Mouse (Mus musculus): ENCODE measurements around the gene Snd1. TPM values are rescaled to one million over a fixed set of nuclear protein-coding genes. Genes with fewer than 3 reads are reported as not detected.

Gene Snd1
- 10 to 100 TPM; 80.5 to 88.1 TPM for total RNA-seq (2021)

DNA sequence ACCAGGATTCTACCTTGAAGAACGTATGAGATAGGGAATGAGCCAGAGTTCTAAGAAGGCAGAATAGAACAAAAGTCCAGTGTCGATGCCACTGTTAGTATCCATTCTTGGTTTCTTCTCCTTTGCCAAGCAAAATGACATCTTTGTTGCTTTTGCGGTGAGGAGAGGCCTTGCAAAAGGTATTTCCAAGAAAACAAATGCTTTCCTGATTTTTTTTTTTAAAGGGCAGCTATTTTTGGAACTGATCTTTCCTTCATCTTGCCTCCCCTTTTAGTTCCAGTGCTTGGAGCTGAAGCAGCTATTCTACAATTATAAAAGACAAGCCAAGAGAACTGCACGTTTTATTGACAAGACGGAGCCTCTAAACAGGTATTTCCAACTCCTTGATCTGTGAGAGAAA lies at the start of gene Snd1:
Gene Snd1, plus strand, starts transcription at position 301 of the 400 bp plus-strand sequence.
- no peak for DNase-seq (ENCODE audit: low spot score in 2 of 2)
- intact Hi-C loops (cut with DNase I): no loop called here

DNA sequence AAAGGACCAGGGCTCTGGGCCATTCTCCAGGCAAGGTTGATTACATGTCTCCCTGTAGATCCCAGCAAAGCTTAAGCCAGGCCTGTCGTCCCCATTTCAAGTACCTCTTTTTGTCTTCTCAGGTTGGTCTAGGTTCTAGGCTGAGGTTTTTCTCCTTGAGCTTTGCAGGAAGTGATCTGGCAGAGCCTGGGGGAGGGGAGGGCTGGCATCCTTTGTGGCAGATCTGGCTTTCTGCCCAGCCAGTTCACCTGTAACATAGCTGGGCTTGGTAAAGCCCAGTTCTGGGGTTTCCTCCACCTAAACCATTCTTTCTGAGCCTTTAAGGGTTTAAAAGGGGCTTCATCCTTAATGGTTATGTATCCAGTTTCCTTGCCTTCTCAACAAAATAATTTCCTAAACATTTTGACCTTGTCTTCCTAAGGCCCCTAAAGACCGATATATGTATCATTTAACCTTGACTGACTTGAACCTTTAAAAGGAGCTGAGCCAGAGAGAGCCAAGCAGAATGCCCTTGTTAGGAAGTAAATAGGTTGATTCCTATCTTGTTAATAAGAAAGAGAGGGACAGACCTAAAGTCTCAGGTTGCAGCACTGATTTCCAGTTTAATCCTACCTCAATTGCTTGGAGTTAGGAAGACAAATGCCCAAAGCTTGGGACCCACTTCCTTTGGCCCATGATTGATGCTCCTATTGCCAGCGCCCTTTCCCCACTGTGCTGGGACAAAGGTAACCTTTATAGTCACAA lies 47.7 kb upstream of the Snd1 start, which contains the start of gene Fscn3:
Gene Fscn3, plus strand, starts transcription at position 694 of the 744 bp plus-strand sequence.
- no peak for DNase-seq (ENCODE audit: low spot score in 2 of 2)
- intact Hi-C loops (cut with DNase I): loop anchor here (10.0 kb wide), 1 partner anchor 598 kb away; no protein-coding TSS in a partner anchor

DNA sequence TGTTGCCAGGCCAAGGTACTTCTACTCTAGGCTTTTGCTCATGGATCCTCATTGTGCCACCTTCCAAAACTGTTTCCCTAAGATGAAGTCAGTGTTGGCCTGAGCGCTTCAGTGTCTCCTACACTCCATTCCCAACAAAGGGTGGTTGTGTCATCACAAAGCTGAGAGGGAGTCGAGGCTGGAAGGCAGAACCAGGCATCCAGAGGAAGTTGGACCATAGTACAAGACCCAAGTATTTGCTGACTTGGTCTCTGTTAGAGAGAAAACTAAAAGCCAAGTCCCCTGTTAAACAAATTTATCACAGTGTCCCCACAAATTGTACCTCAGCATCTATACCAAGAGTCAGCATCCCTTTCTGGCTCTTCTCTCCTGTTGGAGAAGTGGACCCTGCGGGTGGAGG lies 46.6 kb upstream of the Snd1 start, which contains the start of gene Gcc1:
Gene Gcc1, minus strand, starts transcription at position 101 of the 400 bp plus-strand sequence.
- DNase-seq (ENCODE audit: low spot score in 2 of 2): no peak
- intact Hi-C loops (cut with DNase I): loop anchor here (10.0 kb wide), 1 partner anchor 597 kb away; no protein-coding TSS in a partner anchor

DNA sequence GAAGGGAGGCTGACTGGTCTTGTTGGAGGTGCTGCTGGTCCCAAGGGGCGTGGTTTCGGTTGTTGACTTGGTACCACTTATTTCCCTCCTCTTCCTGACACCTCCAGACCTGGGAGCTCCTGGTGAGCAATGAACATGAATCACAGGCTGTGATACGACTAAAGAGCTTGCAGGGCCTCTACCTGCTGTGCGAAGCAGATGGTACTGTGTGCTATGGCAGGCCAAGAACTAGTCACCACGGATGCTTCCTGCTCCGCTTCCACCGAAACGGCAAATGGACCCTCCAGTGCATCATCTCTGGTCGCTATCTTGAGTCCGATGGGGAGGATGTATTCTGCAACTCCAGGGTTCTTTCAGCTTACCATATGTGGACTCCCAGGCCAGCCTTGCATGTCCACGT lies 45.1 kb upstream of the Snd1 start:
- no peak for DNase-seq (ENCODE audit: low spot score in 2 of 2)
- intact Hi-C loops (cut with DNase I): loop anchor here (10.0 kb wide), 1 partner anchor 595 kb away; no protein-coding TSS in a partner anchor

DNA sequence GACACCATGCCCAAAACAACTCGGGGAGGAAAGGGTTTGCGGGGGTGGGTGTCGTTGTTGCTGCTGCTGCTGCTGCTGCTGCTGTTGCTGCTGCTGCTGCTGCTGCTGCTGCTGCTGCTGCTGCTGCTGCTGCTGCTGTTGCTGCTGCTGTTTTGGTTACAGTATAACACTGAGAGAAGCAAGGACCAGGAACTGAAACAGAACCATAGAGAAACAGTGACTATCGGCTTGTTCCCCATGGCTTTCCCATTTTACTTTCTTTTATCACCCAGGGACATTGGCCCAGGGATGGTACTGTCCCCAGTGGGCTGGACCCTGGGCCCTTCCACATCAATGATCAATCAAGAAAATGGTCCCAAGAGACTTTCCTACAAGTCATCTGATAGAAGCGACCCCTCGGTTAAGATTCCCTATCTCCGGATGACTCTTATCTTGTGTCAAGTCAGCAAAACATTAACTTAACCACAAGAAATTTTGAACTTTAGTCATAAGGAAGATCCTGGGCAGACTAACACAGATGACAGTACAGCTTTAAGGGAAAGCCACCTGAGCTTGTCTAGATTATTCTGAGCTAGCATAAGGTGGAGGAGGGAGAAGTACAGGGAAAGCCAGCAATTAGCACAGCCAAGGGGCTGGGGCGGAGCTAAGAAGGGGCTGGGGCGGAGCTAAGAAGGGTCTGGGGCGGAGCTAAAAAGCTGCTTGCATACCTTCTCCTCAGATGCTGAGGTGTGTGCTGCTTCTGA lies 44.0 kb upstream of the Snd1 start:
- intact Hi-C loops (cut with DNase I): no loop called here

DNA sequence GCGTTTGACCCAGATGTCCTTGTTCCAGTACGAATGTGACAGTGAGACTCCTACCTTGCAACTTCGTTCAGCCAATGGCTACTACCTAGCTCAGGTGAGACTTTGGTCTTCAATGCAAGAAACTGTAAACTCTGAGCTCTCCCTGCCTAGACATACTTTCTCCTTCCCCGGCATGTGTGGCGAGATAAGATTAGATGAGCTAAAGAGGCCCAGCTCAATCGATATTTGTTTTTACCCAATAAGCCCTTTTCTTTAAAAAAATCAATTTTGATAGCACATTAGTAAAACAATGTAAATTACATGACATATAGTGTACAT lies 43.4 kb upstream of the Snd1 start:
- intact Hi-C loops (cut with DNase I): no loop called here
- DNase-seq (ENCODE audit: low spot score in 2 of 2): no peak

More for the DNA sequence above, 44.0 kb upstream of the Snd1 start:
- no peak for DNase-seq (ENCODE audit: low spot score in 2 of 2)

DNA sequence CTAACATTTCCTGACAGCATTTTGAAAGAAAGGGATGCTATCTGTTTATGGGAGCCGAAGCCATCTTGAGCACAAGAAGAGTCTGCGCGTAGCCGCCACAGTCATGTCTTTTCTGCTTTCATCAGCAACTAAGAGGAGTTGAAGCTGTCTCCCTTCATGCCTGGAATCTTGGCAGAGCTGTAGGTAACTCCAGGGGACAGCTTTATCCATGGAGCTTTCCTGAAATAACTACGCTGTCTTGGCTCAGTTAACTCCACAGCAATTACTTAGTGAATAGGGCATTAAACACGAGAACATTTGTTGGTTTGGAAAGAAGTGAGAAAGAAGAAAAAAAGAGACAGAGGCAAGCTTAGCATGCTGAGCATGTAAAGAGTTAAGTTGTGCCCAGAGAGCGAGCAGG lies 27.0 kb upstream of the Snd1 start:
- peak in 1 of 2 experiments; percentile 11 for DNase-seq (ENCODE audit: low spot score in 2 of 2)
- intact Hi-C loops (cut with DNase I): no loop called here

DNA sequence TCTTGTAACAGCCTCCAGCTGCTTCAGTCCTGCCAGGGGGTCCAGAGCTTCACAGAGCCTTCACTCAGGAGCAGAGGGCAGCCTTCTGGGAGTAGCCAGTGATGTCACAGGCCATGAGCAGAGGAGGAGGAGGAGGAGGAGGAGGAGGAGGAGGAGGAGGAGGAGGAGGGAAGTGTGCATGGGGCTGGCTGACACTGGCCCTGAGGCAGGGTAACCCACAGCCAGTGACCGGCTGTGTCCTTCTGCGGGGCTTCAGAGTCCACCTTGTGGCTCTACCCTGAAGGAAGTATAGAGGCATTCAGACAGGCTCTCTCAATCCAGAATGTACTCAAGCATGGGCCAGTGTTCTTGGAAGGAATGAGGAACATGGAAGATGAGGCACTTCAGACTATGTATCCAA lies 25.7 kb upstream of the Snd1 start, which contains the start of gene Pax4:
Gene Pax4, minus strand, starts transcription at position 101 of the 400 bp plus-strand sequence.
- intact Hi-C loops (cut with DNase I): no loop called here
- DNase-seq (ENCODE audit: low spot score in 2 of 2): no peak

DNA sequence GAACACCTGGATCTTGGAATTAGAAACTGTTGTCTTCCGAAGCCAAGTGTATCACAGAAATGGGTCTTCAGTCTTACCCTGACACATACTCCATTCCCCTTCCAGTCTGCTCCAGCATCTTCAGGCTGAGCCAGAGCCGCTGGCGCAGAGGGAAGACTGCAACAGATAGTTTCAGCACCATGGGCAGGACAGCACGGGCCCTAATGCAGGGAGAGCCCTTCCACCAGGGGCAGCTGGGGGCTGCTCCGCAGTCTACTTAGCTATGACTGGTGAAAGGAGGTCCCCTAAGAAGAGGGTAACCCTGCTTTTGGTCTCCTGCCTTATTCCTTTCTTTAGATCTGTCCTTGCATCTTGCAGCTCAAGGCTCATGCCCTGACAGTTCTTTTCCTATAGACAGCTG lies 24.5 kb upstream of the Snd1 start:
- DNase-seq (ENCODE audit: low spot score in 2 of 2): no peak
- intact Hi-C loops (cut with DNase I): no loop called here

DNA sequence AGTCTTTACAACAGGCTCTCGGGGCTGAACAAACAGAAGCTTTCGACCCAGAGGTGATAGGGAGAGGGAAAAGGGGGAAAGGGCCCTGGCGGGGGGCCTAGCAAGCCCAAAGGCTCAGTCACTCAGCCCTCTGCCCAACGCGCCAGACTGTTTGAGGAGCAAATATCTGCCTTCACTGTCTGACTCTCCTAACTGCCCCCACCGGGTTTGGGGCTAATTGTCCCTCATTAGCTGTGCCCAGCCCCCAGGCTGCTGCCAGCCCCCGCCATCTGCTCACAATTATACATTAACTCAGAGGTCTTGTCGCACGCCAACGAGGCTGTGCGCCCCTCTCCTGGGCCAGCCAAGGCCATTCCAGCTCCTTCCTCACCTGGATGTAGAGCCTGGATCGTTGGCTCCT lies 24.0 kb upstream of the Snd1 start:
- DNase-seq (ENCODE audit: low spot score in 2 of 2): no peak
- intact Hi-C loops (cut with DNase I): no loop called here

DNA sequence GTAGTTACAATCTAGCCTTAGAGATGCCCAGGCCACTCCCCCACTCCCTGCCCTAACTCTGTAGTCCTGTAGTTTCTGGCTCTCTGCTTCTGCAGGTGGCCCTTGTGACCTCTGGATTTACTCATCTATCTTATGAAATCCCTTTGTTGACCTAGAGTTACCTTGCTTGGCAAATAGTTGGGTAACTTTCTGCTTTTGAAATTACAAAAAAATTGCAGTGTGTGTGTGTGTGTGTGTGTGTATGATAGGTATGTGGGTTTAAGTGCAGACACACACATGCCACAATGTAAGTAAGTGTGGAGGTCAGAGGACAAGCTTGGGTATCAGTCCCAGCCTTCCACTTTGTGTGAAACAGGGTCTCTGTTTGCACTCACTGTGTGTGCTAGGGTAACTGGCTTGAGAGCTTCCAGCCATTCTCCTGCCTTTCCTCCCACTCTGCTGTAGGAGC lies 15.7 kb upstream of the Snd1 start:
- intact Hi-C loops (cut with DNase I): no loop called here

DNA sequence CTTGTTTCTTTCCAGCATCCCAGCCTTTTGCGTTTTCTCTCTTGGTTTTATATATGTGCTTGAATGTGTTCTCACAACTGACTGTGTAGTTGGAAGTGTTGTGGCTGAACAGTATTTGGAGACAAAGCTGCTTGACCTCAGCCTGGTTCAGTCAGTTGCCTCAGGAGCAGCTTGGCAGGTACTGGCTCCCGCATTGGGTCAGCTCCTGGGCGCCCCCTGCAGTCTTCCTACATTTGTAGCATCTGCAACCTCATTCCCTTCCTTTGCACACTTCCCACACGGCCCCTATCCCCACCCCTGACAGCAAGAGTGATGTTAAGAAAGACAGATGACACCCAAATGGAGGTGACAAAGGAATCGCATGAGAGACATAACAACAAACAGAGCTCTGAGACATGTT lies 14.4 kb upstream of the Snd1 start:
- peak; percentile 44 to 59 for DNase-seq (ENCODE audit: low spot score in 2 of 2)
- intact Hi-C loops (cut with DNase I): no loop called here

More for the DNA sequence above, 15.7 kb upstream of the Snd1 start:
- DNase-seq (ENCODE audit: low spot score in 2 of 2): no peak

DNA sequence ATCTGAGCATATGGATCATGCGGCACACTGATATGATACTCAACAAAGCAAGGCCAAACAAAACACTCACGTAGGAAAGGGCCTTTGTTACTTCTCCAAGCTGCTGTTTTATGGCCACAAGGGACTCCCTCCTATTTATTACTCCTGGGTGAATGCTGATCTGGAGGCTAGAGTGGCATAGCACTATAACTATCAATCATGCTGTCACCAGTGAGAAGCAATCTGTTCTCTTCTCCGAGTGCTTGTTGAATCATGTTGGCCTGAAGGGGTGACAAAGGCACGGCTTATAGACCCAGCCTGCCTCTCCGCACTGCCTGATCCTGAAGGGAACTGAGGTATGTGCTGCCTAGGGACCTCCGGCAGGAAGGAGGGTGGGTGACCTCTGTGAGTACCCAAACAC lies 10.3 kb upstream of the Snd1 start:
- no peak for DNase-seq (ENCODE audit: low spot score in 2 of 2)
- intact Hi-C loops (cut with DNase I): no loop called here

DNA sequence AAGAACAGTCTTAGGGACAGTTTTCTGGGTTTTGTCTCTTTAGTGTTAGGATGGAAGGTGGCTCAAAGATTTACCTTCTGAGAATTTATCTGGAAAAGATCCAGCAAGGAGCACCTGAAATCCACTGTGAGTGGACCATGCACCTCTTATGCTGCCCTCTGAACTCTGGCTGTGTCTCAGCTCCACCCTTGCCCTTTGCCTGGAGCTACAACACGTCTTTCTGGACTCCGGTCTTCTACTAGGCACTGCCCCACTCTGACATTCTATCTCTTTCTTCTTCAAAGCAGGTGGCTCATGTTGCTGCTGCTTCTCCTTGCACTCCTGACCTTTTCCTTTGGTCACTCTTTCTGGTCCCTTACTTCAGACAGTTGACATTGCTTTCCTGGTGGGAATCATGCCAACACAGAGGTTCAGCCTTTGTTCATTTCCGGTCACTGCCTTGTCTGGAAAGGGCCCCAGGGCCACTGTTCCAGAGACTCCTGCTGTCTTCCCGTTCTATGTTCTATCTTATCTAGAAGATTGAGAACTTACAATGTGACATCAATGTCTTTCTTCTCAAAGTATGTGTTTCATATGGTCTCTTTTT lies 4.8 kb upstream of the Snd1 start:
- intact Hi-C loops (cut with DNase I): no loop called here
- DNase-seq (ENCODE audit: low spot score in 2 of 2): no peak

DNA sequence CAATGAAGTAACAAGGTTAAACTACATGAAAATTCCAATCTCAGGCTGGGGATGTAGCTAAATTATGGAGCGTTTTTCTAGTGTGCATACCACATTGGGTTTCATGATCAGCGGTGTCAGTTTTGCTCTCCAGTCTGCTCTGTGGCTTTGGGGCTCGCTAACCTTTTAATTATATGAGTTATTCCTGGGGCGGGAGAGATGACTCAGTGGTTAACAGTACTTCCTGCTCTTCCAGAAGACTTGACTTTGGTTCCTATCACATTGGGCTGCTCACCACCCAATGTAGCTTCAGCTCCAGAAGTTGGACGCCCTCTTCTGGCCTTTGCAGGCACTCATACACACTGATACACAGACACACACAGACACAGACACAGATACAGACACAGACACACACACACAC lies 4.3 kb upstream of the Snd1 start:
- no peak for DNase-seq (ENCODE audit: low spot score in 2 of 2)
- intact Hi-C loops (cut with DNase I): no loop called here

DNA sequence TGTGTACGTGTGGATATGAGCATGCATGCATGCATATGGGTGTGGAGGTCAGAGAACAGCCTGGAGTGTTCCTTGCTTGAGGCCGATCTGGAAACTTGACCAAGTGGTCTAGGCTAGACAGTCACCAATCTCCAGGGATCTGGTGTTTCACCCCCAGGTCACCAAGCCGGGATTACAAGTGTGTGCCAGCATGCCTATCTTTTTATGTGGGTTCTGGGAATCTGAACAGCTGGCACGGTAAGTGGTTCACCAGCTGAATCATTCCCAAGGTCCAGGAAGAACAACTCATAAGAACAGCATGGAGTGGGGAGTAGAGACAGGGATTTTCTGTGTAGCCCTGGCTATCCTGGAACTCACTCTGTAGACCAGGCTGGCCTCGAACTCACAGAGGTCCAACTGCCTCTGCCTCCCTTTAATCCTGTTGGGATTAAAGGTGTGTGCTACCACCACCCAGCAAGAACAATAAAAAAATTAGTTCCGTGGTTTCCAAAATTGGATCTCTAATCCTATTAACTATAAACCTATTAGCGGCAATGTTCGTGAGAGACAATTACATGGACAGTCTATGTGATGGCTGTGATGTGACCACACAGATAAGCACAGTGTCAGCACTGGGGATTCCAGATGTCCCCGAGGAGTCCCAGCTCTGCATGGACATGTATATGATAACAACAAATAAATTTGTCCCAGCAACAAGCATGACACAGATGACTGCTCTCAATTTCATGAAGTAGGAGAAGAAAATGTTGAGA lies 3.5 kb upstream of the Snd1 start:
- intact Hi-C loops (cut with DNase I): no loop called here

DNA sequence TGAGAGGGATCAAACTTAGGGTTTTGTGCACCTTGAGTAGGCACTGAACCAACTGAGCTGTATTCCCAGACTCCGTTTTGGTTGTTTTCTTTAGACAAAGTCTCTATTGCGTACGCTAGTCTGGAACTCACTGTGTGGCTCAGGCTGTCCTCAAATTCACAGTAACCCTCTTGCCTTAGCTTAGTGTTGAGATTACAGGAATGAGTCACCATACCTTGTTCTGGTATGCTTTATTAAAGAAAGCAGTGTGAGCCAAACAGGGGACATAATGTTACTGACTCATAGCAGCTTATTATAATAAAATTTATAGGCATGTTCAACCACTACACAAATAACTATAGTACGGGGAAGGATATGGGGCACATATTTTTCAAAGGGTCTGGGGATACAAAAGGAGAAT lies 728 bp upstream of the Snd1 start:
- intact Hi-C loops (cut with DNase I): no loop called here

More for the DNA sequence above, 3.5 kb upstream of the Snd1 start:
- no peak for DNase-seq (ENCODE audit: low spot score in 2 of 2)

DNA sequence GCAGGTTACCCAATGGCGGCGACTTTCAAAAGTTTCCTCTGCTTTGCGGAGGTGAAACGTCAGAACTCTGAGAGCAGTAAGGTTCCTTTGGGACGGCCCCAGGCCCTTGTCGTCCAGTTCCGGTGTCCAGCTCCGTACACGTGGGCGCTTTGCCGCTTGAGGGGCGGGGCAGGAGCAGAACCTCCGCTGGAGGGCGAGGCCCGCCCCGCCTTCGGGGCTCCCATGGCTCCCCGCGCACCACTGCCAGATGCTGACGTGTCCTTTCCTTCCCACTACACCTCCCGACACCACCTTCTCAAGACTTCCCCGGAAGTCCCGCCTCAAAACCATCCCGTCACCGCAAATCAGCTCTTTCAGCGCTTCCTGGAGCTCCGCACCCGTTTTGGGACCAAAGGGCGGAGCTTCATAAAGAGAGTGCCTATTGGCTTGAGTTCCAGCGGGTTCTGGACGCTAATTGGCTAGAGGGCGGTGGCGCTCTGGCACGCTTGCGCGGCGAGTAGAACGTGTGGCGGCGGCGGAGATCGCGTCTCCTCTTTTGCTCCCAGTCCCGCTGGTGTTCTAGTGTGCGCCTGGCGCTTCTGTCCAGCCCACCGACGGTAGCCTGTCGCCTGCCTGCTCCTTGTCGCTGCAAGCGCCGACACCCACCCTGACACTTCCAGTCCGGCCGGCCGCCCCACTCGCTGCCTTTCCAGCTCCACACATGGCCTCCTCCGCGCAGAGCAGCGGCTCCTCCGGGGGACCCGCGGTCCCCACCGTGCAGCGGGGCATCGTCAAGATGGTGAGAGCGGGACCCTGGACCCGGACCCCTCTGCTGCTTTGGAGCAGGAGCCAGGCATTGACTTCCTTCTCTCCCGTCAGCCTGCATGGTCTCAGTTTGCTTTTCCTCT lies 5.2 kb downstream of the Snd1 start:
- DNase-seq (ENCODE audit: low spot score in 2 of 2): peak; percentile 97 to 100
- intact Hi-C loops (cut with DNase I): loop anchor here (1.0 to 5.0 kb wide), 2 partner anchors 56 to 218 kb away; no protein-coding TSS in a partner anchor

More for the DNA sequence above, 728 bp upstream of the Snd1 start:
- DNase-seq (ENCODE audit: low spot score in 2 of 2): no peak

Data from left cerebral cortex, postnatal 25 days (tissue).